Mouse (Mus musculus): ENCODE measurements around the gene Rtl8b.
"Not testable (repeated sequence)": the region's sequence is repeated elsewhere in the genome, so short reads cannot be mapped to it uniquely, and the experiment has no call there.

Gene Rtl8b

GRCm38 (mm10) chrX:53670294-53670693 lies at the start of gene Rtl8b:
Gene Rtl8b (minus strand): TSS chrX:53670408.
- peak; percentile 64 for DNase-seq (ENCODE audit: extremely low spot score, low spot score)

- DNase-seq (ENCODE audit: extremely low spot score, low spot score) = peak; percentile 50
Measured at GRCm38 (mm10) chrX:53716323-53717182, 46.3 kb upstream of the Rtl8b start.

GRCm38 (mm10) chrX:53715942-53716322 lies 45.7 kb upstream of the Rtl8b start:
- DNase-seq (ENCODE audit: extremely low spot score, low spot score) = no peak

GRCm38 (mm10) chrX:53702673-53703072 lies 32.5 kb upstream of the Rtl8b start:
- no peak for DNase-seq (ENCODE audit: extremely low spot score, low spot score)

- DNase-seq (ENCODE audit: extremely low spot score, low spot score) = no peak
Measured at GRCm38 (mm10) chrX:53699225-53699624, 29.0 kb upstream of the Rtl8b start.

- no peak for DNase-seq (ENCODE audit: extremely low spot score, low spot score)
Measured at GRCm38 (mm10) chrX:53694008-53694777, 24.0 kb upstream of the Rtl8b start.

GRCm38 (mm10) chrX:53693141-53693540 lies 22.9 kb upstream of the Rtl8b start:
- DNase-seq (ENCODE audit: extremely low spot score, low spot score) = no peak

GRCm38 (mm10) chrX:53692065-53692464 lies 21.9 kb upstream of the Rtl8b start:
- no peak for DNase-seq (ENCODE audit: extremely low spot score, low spot score)

GRCm38 (mm10) chrX:53684676-53685075 lies 14.5 kb upstream of the Rtl8b start:
- not testable (repeated sequence) for DNase-seq (ENCODE audit: extremely low spot score, low spot score)

GRCm38 (mm10) chrX:53682650-53683049 lies 12.4 kb upstream of the Rtl8b start:
- not testable (repeated sequence) for DNase-seq (ENCODE audit: extremely low spot score, low spot score)

GRCm38 (mm10) chrX:53676943-53677342 lies 6.7 kb upstream of the Rtl8b start:
- not testable (repeated sequence) for DNase-seq (ENCODE audit: extremely low spot score, low spot score)

- DNase-seq (ENCODE audit: extremely low spot score, low spot score) = not testable (repeated sequence)
Measured at GRCm38 (mm10) chrX:53670696-53671095, 488 bp upstream of the Rtl8b start.

GRCm38 (mm10) chrX:53669557-53670270 lies 494 bp downstream of the Rtl8b start:
- DNase-seq (ENCODE audit: extremely low spot score, low spot score) = not testable (repeated sequence)

- DNase-seq (ENCODE audit: extremely low spot score, low spot score) = not testable (repeated sequence)
Measured at GRCm38 (mm10) chrX:53652917-53653316, 17.3 kb downstream of the Rtl8b start.

- no peak for DNase-seq (ENCODE audit: extremely low spot score, low spot score)
Measured at GRCm38 (mm10) chrX:53645885-53646284, 24.3 kb downstream of the Rtl8b start.

GRCm38 (mm10) chrX:53642980-53643961 lies 26.9 kb downstream of the Rtl8b start, which contains the start of gene Rtl8a:
Gene Rtl8a (minus strand): TSS chrX:53643682.
- DNase-seq (ENCODE audit: extremely low spot score, low spot score) = peak; percentile 69

- DNase-seq (ENCODE audit: extremely low spot score, low spot score) = not testable (repeated sequence)
Measured at GRCm38 (mm10) chrX:53642604-53642979, 27.6 kb downstream of the Rtl8b start.

- DNase-seq (ENCODE audit: extremely low spot score, low spot score) = not testable (repeated sequence)
Measured at GRCm38 (mm10) chrX:53638107-53638506, 32.1 kb downstream of the Rtl8b start.

Measured in neural tube, embryonic 10.5 days (tissue).